Mouse (Mus musculus): ENCODE measurements around the gene Rpl41. TPM values are rescaled to one million over a fixed set of nuclear protein-coding genes. Genes with fewer than 3 reads are reported as not detected.

The Rpl41 gene
- 8,366 and 9,270 TPM in 2 replicates for polyA plus RNA-seq (2012)

GRCm38 (mm10) chr10:128548947-128549681 is at the start of gene Rpl41:
Rpl41 (minus strand) TSS chr10:128549305.

GRCm38 (mm10) chr10:128589464-128590192 is 40.5 kb upstream of the Rpl41 start, which contains the start of gene Erbb3:
Erbb3 (minus strand) TSS chr10:128589652.

DNA sequence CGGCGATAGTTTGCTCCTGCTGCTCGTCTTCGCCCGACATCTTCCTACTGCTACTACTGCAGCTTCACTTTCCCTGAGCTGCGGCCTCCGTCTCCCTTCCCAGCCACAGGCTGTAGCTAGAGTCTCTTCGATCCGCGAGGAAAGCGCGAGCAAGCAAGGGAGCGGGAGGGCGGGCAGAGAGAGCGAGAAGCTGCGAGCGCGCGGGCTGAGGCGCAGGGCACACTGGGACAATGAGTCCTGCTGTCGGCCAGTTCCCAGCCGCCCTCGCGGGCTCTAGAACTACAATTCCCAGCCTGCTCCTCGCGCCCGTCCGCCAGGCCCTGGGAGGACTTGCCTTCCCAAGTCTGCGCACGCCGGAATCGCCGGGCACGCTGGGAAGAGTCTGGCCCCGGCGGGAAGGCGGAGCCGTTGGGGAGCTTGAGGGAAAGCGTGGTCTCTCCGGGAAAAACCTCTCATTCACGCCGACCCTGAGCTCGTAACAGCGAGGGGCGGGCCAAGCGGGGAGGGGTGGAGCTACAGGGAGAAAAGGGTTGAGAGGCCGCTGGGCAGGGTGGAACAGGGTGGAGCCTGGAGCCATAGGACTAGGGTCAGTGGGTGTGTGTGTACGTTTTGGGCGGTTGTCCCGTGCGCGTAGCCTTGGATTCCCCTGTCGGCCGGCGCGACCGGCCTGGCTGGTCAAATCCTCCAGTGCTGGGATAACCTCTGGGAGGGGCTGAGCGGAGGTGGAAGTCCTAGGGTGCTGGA is 16.9 kb upstream of the Rpl41 start, which contains the start of gene Pa2g4:
TSS of gene Pa2g4 (minus strand) at position 200 of the 744 bp plus-strand sequence.

GRCm38 (mm10) chr10:128547361-128548032 is 1.6 kb downstream of the Rpl41 start, which contains the start of gene Zc3h10:
Zc3h10 (minus strand) TSS chr10:128547774.

GRCm38 (mm10) chr10:128525671-128526308 is 23.3 kb downstream of the Rpl41 start, which contains the start of gene Esyt1:
Esyt1 (minus strand) TSS chr10:128525871.

GRCm38 (mm10) chr10:128498590-128498989 is 50.5 kb downstream of the Rpl41 start, which contains the start of gene Myl6b:
Myl6b (minus strand) TSS chr10:128498685.

Other genes starting within 250 kb of the Rpl41 start
- gene Pan2, start 246.0 kb downstream of the Rpl41 start, polyA plus RNA-seq (2012): 4.0 and 4.9 TPM in 2 replicates
- 92.5 and 111 TPM in 2 replicates for gene Cnpy2, start 226.8 kb downstream of the Rpl41 start, polyA plus RNA-seq (2012)
- 29.3 and 29.5 TPM in 2 replicates for gene Cs, start 211.6 kb downstream of the Rpl41 start, polyA plus RNA-seq (2012)
- 8.1 TPM in 2 replicates for gene Coq10a, start 180.3 kb downstream of the Rpl41 start, polyA plus RNA-seq (2012)
- gene Ankrd52, start 172.2 kb downstream of the Rpl41 start, polyA plus RNA-seq (2012): 65.0 and 67.0 TPM in 2 replicates
- gene Slc39a5, start 148.1 kb downstream of the Rpl41 start, polyA plus RNA-seq (2012): 0.05 TPM in 1 of 2 replicates, not detected in the other
- 201 and 217 TPM in 2 replicates for gene Nabp2, start 137.8 kb downstream of the Rpl41 start, polyA plus RNA-seq (2012)
- gene Rnf41, start 137.6 kb downstream of the Rpl41 start, polyA plus RNA-seq (2012): 15.5 and 16.3 TPM in 2 replicates
- gene Smarcc2, start 90.1 kb downstream of the Rpl41 start, polyA plus RNA-seq (2012): 197 and 236 TPM in 2 replicates
- 457 and 543 TPM in 2 replicates for gene Myl6, start 55.2 kb downstream of the Rpl41 start, polyA plus RNA-seq (2012)
- gene Myl6b, start 50.6 kb downstream of the Rpl41 start, polyA plus RNA-seq (2012): 18.3 and 25.9 TPM in 2 replicates
- 147 and 159 TPM in 2 replicates for gene Esyt1, start 23.4 kb downstream of the Rpl41 start, polyA plus RNA-seq (2012)
- 33.5 and 34.0 TPM in 2 replicates for gene Zc3h10, start 1.5 kb downstream of the Rpl41 start, polyA plus RNA-seq (2012)
- gene Pa2g4, start 16.7 kb upstream of the Rpl41 start, polyA plus RNA-seq (2012): 508 and 557 TPM in 2 replicates
- gene Erbb3, start 40.3 kb upstream of the Rpl41 start, polyA plus RNA-seq (2012): 0.46 and 0.58 TPM in 2 replicates
- 4,910 and 5,054 TPM in 2 replicates for gene Rps26, start 77.4 kb upstream of the Rpl41 start, polyA plus RNA-seq (2012)
- 0.13 and 0.15 TPM in 2 replicates for gene Ikzf4, start 96.7 kb upstream of the Rpl41 start, polyA plus RNA-seq (2012)
- gene Suox, start 124.8 kb upstream of the Rpl41 start, polyA plus RNA-seq (2012): 1.2 and 1.3 TPM in 2 replicates
- 12.0 and 19.6 TPM in 2 replicates for gene Rab5b, start 147.0 kb upstream of the Rpl41 start, polyA plus RNA-seq (2012)
- gene Pmel, start 154.9 kb upstream of the Rpl41 start, polyA plus RNA-seq (2012): 0.37 and 0.69 TPM in 2 replicates
- gene Cdk2, start 155.7 kb upstream of the Rpl41 start, polyA plus RNA-seq (2012): 28.2 and 29.2 TPM in 2 replicates
- 3.2 and 3.3 TPM in 2 replicates for gene Dgka, start 195.6 kb upstream of the Rpl41 start, polyA plus RNA-seq (2012)
- gene Pym1, start 198.6 kb upstream of the Rpl41 start, polyA plus RNA-seq (2012): 116 and 137 TPM in 2 replicates
- gene Mmp19, start 241.6 kb upstream of the Rpl41 start, polyA plus RNA-seq (2012): 1.5 and 2.3 TPM in 2 replicates

All from megakaryocyte-erythroid progenitor cell, adult 5 weeks (primary cell).